Mouse (Mus musculus) liver, embryonic 14.5 days (tissue): ENCODE measurements around the gene Dbh. TPM values are rescaled to one million over a fixed set of nuclear protein-coding genes. Genes with fewer than 3 reads are reported as not detected.

ENCODE experiments used
- ATAC-seq: fragments of 200-750 bp; cut with Nextera tagmentation; 2 replicates; pipeline ENCODE4 v1.8.0; 2017; ENCODE audit warnings: moderate number of reproducible peaks, mild to moderate bottlenecking, moderate library complexity; ENCODE audit not compliant: insufficient read depth
- DNase-seq, 3 experiments: peaks; one replicate each; pipeline ENCODE4 v3.0.0-alpha.2; 2012 to 2013; ENCODE audit warnings: low read depth in 3 of 3, low spot score in 3 of 3
- H3K27ac ChIP-seq: fragments of 300-500 bp; sonication (generic); 2 replicates; pipeline ENCODE4 v1.5.1; 2014; ENCODE audit warnings: moderate library complexity, mild to moderate bottlenecking, control low read depth, inconsistent platforms
- H3K27me3 ChIP-seq: fragments of 300-500 bp; sonication (generic); 2 replicates; pipeline ENCODE4 v1.6.1; 2014; ENCODE audit warnings: mild to moderate bottlenecking, low read length, moderate library complexity; ENCODE audit not compliant: control insufficient read depth, insufficient read depth
- H3K36me3 ChIP-seq: fragments of 300-500 bp; sonication (generic); replicated peaks from 2 replicates; pipeline ENCODE4 v1.6.1; 2014; ENCODE audit warnings: low read depth; ENCODE audit not compliant: control insufficient read depth, insufficient read depth
- H3K4me1 ChIP-seq, 2 experiments: fragments of 200-500 bp in 1 of 2; fragments of 300-500 bp in 1 of 2; sonication (generic) in 1 of 2; replicated peaks; 2 replicates each; pipeline ENCODE4 v1.6.1; 2012 to 2014; ENCODE audit warnings: antibody characterized with exemption in 1 of 2, inconsistent platforms in 1 of 2, low read length in 1 of 2; ENCODE audit not compliant: control insufficient read depth in 2 of 2, insufficient read depth in 2 of 2
- H3K4me2 ChIP-seq: fragments of 300-500 bp; sonication (generic); 2 replicates; pipeline ENCODE4 v1.6.1; 2014; ENCODE audit warnings: low read depth, mild to moderate bottlenecking, control low read depth, moderate library complexity
- H3K4me3 ChIP-seq, 2 experiments: fragments of 200-500 bp in 1 of 2; fragments of 300-500 bp in 1 of 2; sonication (generic) in 1 of 2; 2 replicates each; pipeline ENCODE4 v1.5.1; 2012 to 2014; ENCODE audit warnings: low read depth in 2 of 2, low read length in 2 of 2, mild to moderate bottlenecking in 2 of 2, control low read depth in 1 of 2, inconsistent platforms in 1 of 2, moderate library complexity in 1 of 2; ENCODE audit not compliant: insufficient read depth in 1 of 2
- H3K9ac ChIP-seq: fragments of 300-500 bp; sonication (generic); replicated peaks from 2 replicates; pipeline ENCODE4 v1.6.1; 2014; ENCODE audit warnings: mild to moderate bottlenecking, control low read depth, moderate library complexity
- H3K9me3 ChIP-seq: fragments of 300-500 bp; sonication (generic); 2 replicates; pipeline ENCODE4 v1.6.1; 2016; ENCODE audit warnings: low read length, mixed read lengths; ENCODE audit not compliant: control insufficient read depth
- CTCF ChIP-seq: IDR thresholded peaks from 2 replicates; pipeline ENCODE4 v1.5.1; 2016; ENCODE audit warnings: antibody characterized with exemption, low read depth, control low read depth
- EP300 ChIP-seq: IDR thresholded peaks from 2 replicates; pipeline ENCODE4 v1.6.1; 2016; ENCODE audit warnings: antibody characterized with exemption, low read depth
- WGBS: fragments of 180-500 bp; shearing (Covaris S2); extraction: QIAGEN DNeasy Blood & Tissue Kit; methylation state at CpG from one replicate; pipeline ENCODE4 v1.1.7; 2014; ENCODE audit not compliant: insufficient replicate concordance; 5-methylcytosine and 5-hydroxymethylcytosine counted together
- polyA plus RNA-seq, 2 experiments: library from polyadenylated mRNA; depleted of rRNA in 1 of 2; stranded (reverse) in 1 of 2; unstranded in 1 of 2; fragments of >200 nt; fragmentation: Nextera tagmentation in 1 of 2; extraction: Ambion mirVana in 1 of 2; gene quantifications; 2 replicates each; pipeline versions ENCODE4 v1.2.1 to v1.2.3; 2012 to 2014

Gene Dbh
- polyA plus RNA-seq, 2 experiments: not detected

- no peaks in the 10 kb centered on the region for H3K4me1 ChIP-seq
- no peak overlapping the region for H3K27ac ChIP-seq
- no peak overlapping the region for H3K4me2 ChIP-seq
- no peaks in the 10 kb centered on the region for H3K36me3 ChIP-seq
- H3K27me3 ChIP-seq: no peaks in the 10 kb centered on the region
- ATAC-seq (no peak), DNase-seq (no peak)
- H3K9ac ChIP-seq: no peak overlapping the region
- WGBS: 65% methylated on average over 10 of the region's 10 CpGs
- no peaks in the 10 kb centered on the region for H3K9me3 ChIP-seq
- TF ChIP-seq EP300 (no peak), CTCF (no peak)
- H3K4me3 ChIP-seq: no peak overlapping the region
Measured at GRCm38 (mm10) chr2:27175696-27176267, 10.7 kb downstream of the Dbh start.

GRCm38 (mm10) chr2:27179101-27179500, 14.1 kb downstream of the Dbh start:
- Histone ChIP-seq H3K9me3 (no peaks in the 10 kb centered on the region), H3K27me3 (no peaks in the 10 kb centered on the region)
- TF ChIP-seq EP300: no peak
- no peak for TF ChIP-seq CTCF

GRCm38 (mm10) chr2:27181907-27182306, 16.9 kb downstream of the Dbh start:
- Histone ChIP-seq H3K9ac (no peak overlapping the region), H3K27ac (no peak overlapping the region), H3K27me3 (no peaks in the 10 kb centered on the region), H3K4me1 (no peaks in the 10 kb centered on the region), H3K4me3 (no peak overlapping the region), H3K9me3 (no peaks in the 10 kb centered on the region), H3K36me3 (no peaks in the 10 kb centered on the region), H3K4me2 (no peak overlapping the region)
- ATAC-seq (no peak), DNase-seq (no peak)
- no peak for TF ChIP-seq CTCF
- no peak for TF ChIP-seq EP300
- WGBS: 53% methylated on average over 4 of the region's 4 CpGs

More at GRCm38 (mm10) chr2:27179101-27179500, 14.1 kb downstream of the Dbh start:
- 67% methylated on average over 8 of the region's 8 CpGs for WGBS
- H3K4me3 ChIP-seq: no peak overlapping the region
- no peaks in the 10 kb centered on the region for H3K4me1 ChIP-seq
- no peak overlapping the region for H3K4me2 ChIP-seq
- no peak overlapping the region for H3K27ac ChIP-seq
- ATAC-seq (no peak), DNase-seq (no peak)
- H3K9ac ChIP-seq: no peak overlapping the region
- H3K36me3 ChIP-seq: no peaks in the 10 kb centered on the region

GRCm38 (mm10) chr2:27183734-27184133, 18.7 kb downstream of the Dbh start:
- Histone ChIP-seq H3K9me3 (no peaks in the 10 kb centered on the region), H3K27me3 (no peaks in the 10 kb centered on the region), H3K9ac (no peak overlapping the region), H3K4me1 (no peaks in the 10 kb centered on the region), H3K27ac (no peak overlapping the region), H3K4me2 (no peak overlapping the region), H3K4me3 (no peak overlapping the region), H3K36me3 (no peaks in the 10 kb centered on the region)
- 62% methylated on average over 12 of the region's 12 CpGs for WGBS
- TF ChIP-seq CTCF: no peak
- no peak for TF ChIP-seq EP300
- ATAC-seq: no peak
- no peak for DNase-seq

- H3K9me3 ChIP-seq: no peaks in the 10 kb centered on the region
- H3K4me1 ChIP-seq: no peaks in the 10 kb centered on the region
- no peak overlapping the region for H3K4me3 ChIP-seq
- TF ChIP-seq CTCF (no peak), EP300 (no peak)
- H3K4me2 ChIP-seq: no peak overlapping the region
- ATAC-seq (no peak), DNase-seq (no peak)
- no peaks in the 10 kb centered on the region for H3K36me3 ChIP-seq
- no peak overlapping the region for H3K9ac ChIP-seq
- H3K27me3 ChIP-seq: no peaks in the 10 kb centered on the region
- H3K27ac ChIP-seq: no peak overlapping the region
- 53% methylated on average over 6 of the region's 6 CpGs for WGBS
Measured at GRCm38 (mm10) chr2:27187531-27187930, 22.5 kb downstream of the Dbh start.
